Mouse (Mus musculus): ENCODE measurements around the gene Copa.

Gene Copa

DNA sequence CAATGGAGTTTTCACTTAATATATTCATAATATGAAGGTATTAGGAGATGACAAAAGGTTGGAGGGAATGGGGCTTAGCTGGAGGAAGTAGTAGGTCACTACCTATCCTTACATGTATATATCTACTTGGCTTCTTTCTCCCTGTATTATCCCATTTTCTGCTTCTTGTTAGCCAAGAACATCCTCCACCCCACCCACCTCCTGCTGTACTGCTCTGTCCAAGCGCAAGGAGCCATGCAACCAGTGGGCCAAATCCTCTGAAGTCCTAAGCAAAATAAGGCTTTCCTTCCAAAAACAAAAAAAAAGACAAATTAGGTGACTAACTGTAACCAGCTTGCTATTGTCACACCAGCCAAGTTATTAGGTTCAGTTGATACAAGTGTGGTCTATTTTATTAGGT, 58.5 kb downstream of the Copa start:
- in situ Hi-C loops (cut with MboI), result loop anchor here (10.0 kb wide), 1 partner anchor 174 kb away; no protein-coding TSS in a partner anchor

GRCm38 (mm10) chr1:172141529-172141928, 59.2 kb downstream of the Copa start:
- in situ Hi-C loops (cut with MboI), result loop anchor here (10.0 kb wide), 1 partner anchor 173 kb away; no protein-coding TSS in a partner anchor

DNA sequence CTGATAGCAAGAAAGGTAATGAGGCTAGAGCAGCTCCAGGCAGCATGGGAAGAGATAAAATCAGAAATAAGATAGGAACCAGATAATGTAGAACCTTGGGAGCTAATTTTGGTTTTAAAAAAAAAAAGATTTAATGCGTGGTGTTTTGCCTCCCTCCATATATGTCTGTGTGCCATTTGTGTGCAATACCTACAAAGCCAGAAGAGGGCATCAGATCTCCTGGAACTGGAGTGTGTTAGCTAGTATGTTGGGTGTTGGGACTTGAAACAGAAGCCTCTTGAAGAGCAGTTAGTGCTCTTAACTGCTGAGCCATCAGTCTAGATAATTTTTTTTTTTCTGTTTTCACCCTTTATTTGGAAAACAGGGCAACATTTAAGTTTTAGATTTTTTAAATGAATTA, 61.2 kb downstream of the Copa start:
- in situ Hi-C loops (cut with MboI), result loop anchor here (10.0 kb wide), 1 partner anchor 171 kb away; no protein-coding TSS in a partner anchor

DNA sequence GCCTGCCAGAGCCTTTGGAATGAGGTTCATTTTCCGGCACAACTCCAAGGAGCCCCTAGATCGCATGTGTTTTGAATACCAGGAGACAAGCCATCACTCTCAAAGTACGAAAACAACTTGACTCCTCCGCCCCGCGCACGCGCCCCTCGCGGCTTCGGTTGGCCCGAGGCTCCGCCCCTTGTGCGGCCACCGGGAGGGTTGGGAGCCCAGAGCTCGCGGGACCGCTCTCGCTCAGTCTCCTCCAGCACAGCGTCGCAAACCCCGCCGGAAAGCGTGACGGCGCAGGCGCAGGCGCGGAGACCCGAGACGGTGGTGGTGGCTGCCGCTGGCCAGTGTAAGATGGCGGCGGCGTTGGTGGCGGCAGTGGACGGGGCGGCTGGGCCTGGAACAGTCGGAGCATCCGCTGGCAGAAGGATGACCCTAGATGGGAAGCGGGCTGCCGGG, 65.5 kb downstream of the Copa start, which contains the start of gene Dcaf8:
Gene Dcaf8 (plus strand): TSS at position 250 of the 444 bp plus-strand sequence.
- in situ Hi-C loops (cut with MboI), result loop anchor here (10.0 kb wide), 1 partner anchor 167 kb away; no protein-coding TSS in a partner anchor

DNA sequence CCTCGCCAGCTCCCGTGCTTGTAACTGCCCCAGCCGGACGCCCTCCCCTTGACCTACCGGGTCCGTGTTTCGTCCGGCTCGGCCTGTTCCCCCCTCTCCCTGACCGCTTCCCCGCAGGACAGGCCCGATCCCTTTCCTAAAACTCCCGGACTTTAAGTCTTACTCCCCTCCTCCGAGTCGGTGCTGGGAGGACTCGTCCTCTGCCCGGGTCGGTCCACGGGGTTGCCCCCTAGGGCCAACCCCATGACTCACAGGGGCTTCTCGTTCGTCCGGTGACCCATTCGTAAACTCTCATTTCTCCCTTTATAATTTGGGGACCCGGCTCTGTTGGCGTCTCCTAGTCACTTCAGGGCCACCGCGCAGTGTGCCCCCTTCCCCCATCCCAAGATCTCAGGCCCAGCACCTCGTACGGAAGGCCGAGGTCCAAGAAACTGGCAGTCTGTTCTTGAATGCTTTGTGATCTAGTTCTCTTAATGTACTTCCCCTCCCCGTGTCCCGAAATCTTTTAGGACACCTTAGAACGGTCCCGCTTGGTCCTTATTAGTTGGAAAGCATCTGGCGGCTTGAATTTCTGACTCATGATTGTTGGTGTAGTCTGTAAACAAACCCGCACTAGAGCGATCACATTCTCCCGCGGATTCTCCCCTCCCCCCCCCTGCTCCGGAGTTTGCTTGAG, 66.1 kb downstream of the Copa start:
- in situ Hi-C loops (cut with MboI), result loop anchor here (10.0 kb wide), 1 partner anchor 166 kb away; no protein-coding TSS in a partner anchor

GRCm38 (mm10) chr1:172148955-172149815, 66.9 kb downstream of the Copa start:
- in situ Hi-C loops (cut with MboI), result loop anchor here (10.0 kb wide), 1 partner anchor 166 kb away; no protein-coding TSS in a partner anchor

- in situ Hi-C loops (cut with MboI), result no loop called here
Observed at GRCm38 (mm10) chr1:172154536-172154935, 72.2 kb downstream of the Copa start.

DNA sequence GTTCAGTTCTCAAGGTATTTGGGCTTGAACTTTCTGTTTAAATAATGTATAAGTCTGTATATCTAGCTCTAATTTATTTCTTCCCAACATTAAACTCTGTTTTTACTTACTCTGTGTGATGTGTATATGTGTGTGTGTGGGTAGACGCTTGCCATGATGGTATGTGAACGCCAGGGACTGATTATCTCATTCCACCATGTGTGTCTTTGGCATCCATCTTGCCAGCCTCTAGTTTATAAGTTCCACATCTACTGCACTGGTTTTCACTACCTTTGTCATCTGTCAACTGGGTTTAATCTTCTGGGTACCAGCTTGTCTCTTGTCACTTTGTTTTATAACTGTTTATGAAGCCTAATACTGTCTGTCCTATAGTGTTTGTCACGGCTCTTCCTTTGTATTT, 73.2 kb downstream of the Copa start:
- in situ Hi-C loops (cut with MboI), result no loop called here

DNA sequence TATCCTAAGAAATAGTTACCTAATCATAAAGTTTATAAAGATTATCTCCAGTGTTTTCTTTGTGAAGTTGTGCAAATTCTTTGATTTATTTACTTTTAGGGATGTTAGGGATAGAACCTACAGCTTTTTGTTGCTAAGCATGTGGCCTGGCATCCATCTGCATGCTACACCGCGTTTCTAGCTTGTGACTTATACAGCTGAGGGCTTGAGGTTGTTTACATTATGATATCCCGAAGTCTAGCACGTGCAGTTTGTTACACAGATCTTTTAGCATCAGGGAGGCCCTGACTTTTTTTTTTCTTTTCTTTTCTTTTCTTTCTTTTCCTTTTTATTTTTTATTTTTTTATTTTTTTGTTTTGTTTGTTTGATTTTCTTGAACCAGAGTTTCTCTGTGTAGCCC, 77.6 kb downstream of the Copa start:
- in situ Hi-C loops (cut with MboI), result no loop called here

- in situ Hi-C loops (cut with MboI), result no loop called here
Observed at GRCm38 (mm10) chr1:172160508-172160907, 78.2 kb downstream of the Copa start.

DNA sequence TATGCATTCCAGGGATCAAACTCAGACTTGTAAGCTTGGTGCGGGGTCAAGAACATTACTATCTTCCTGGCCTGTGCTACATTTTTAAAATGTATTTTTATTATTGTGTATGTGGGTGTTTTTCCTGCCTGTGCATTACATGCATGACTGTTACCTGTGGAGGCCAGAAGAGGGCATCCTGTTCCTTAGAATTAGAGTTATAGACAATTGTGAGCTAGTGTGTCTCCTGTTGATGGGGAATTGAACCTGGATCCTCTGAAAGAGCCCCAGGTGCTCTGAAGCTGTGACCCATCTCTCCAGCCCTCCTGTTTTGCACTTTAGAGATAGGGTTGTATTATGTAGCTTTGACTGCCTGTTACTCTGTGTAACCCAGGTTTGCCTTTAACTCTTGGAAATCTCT, 79.7 kb downstream of the Copa start:
- in situ Hi-C loops (cut with MboI), result no loop called here

DNA sequence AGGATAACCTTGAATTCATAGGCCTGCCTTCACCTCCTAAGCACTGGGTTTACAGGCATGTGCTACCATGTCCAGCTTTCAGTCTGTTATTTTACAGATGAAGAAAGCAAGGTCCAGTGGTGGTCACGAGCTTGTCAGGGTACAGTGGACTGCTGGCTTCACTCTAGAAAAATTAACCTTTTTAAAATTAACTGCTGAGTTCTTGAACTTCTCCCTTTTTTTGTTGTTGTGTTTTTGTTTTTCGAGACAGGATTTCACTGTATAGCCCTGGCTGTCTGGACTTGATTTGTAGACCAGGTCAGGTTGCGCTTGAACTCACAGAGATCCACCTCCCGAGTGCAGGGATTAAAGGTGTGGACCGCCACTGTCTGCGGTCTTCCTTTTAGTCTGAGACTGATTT, 80.6 kb downstream of the Copa start:
- in situ Hi-C loops (cut with MboI), result no loop called here

- in situ Hi-C loops (cut with MboI), result no loop called here
Observed at GRCm38 (mm10) chr1:172167911-172168310, 85.6 kb downstream of the Copa start.

- in situ Hi-C loops (cut with MboI), result no loop called here
Observed at GRCm38 (mm10) chr1:172169809-172170208, 87.5 kb downstream of the Copa start.
